Mouse (Mus musculus) ES-Bruce4 (cell line): ENCODE measurements around the gene Sympk. TPM values are rescaled to one million over a fixed set of nuclear protein-coding genes. Genes with fewer than 3 reads are reported as not detected.

Source experiments
- H3K27ac ChIP-seq: 2 replicates; pipeline ENCODE4 v1.5.1; 2012; ENCODE audit warnings: low read length, inconsistent platforms; ENCODE audit not compliant: insufficient read depth
- H3K27me3 ChIP-seq: 2 replicates; pipeline ENCODE4 v1.6.1; 2012; ENCODE audit warnings: mild to moderate bottlenecking, low read length, inconsistent platforms; ENCODE audit not compliant: control insufficient read depth, poor library complexity, insufficient read depth, severe bottlenecking
- H3K36me3 ChIP-seq: 2 replicates; pipeline ENCODE4 v1.6.1; 2012; ENCODE audit warnings: inconsistent platforms, mild to moderate bottlenecking, low read length, moderate library complexity; ENCODE audit not compliant: control insufficient read depth, poor library complexity, insufficient read depth, severe bottlenecking
- H3K4me1 ChIP-seq: one replicate; pipeline ENCODE4 v1.8.1; 2011; ENCODE audit warnings: low read length; ENCODE audit not compliant: control insufficient read depth, insufficient read depth
- H3K4me3 ChIP-seq: 2 replicates; pipeline ENCODE4 v1.5.1; 2011; ENCODE audit warnings: low read depth, mild to moderate bottlenecking, low read length
- H3K9ac ChIP-seq: 2 replicates; pipeline ENCODE4 v1.6.1; 2012; ENCODE audit warnings: low read depth, mild to moderate bottlenecking, inconsistent platforms; ENCODE audit not compliant: poor library complexity, severe bottlenecking
- H3K9me3 ChIP-seq: replicated peaks from 2 replicates; pipeline ENCODE4 v1.6.1; 2012; ENCODE audit warnings: mild to moderate bottlenecking, low read length, inconsistent platforms; ENCODE audit not compliant: control insufficient read depth, poor library complexity, insufficient read depth, severe bottlenecking
- CTCF ChIP-seq: IDR thresholded peaks from one replicate; pipeline ENCODE4 v1.8.1; 2011; ENCODE audit warnings: low read depth, low read length
- EP300 ChIP-seq: IDR thresholded peaks from 2 replicates; pipeline ENCODE4 v1.6.1; 2011; ENCODE audit warnings: low read depth, low read length; ENCODE audit not compliant: insufficient read depth
- POLR2A ChIP-seq: IDR thresholded peaks from one replicate; pipeline ENCODE4 v1.8.1; 2011; ENCODE audit warnings: low read length; ENCODE audit not compliant: insufficient read depth
- polyA plus RNA-seq: library from polyadenylated mRNA; stranded (reverse); fragments of >200 nt; gene quantifications from 2 replicates; pipeline ENCODE4 v1.2.4, GENCODE M21; 2011; ENCODE audit warnings: low read depth; ENCODE audit not compliant: missing spikeins, insufficient read depth, insufficient read length

Gene Sympk
- polyA plus RNA-seq, 1 experiment, result 102 TPM

DNA sequence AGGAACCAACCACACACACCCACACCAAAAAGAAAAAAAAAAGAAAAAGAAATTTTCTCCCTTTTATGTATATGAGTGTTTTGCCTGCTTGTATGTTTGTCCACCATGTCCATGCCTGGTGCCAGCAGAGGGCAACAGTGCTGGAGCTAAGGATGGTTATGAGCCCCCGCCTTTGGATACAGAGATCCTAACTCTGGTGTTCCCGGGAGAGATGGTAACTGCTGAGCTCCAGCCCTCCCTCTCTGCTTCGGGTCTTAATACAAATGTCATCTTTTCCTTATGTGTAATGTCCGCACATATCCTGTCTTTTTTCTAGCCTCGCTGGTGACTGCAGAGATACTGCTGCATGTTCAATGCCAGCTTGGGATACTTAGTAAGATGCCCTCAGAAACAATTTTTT, 34.2 kb upstream of the Sympk start:
- Histone ChIP-seq H3K4me1 (no peaks in the 10 kb centered on the region), H3K36me3 (no peaks in the 10 kb centered on the region), H3K27ac (no peak overlapping the region), H3K27me3 (no peaks in the 10 kb centered on the region), H3K9me3 (no peaks in the 10 kb centered on the region), H3K9ac (no peak overlapping the region), H3K4me3 (no peak overlapping the region)
- no peak for TF ChIP-seq CTCF

DNA sequence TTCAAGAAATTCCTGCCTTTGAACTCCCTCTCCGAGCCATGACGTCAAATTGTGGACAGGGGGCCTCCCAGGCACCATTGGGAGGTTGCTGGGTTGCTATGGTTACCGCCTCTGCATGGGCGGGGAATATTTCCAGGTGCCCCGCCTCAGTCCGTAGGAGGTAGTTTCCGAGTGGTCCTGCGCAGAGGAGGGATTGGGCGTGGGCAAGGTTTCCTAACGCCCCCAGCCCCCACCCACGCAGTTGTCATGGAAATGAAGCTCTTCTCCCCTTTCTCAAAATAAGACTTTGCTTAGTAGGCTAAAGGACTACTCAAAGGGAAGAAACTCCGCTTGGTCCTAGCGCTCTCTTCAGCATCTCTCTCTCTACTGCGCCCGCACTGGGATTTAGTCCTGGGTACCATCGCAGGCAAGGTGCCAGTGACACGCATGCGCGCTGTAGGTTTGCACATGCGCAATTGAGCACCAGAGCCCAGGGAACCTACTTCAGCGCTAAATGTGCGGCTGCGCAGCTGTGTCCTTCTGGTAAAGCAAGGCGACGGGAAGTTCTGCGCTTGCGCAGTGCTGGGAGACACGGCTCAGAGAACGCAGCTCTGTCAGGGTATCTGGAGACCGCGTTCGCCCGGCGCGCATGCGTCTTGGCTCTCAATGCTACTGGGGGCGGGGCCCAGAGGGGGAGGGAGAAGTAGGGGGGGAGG, 33.4 kb upstream of the Sympk start, which contains the start of gene Mypop:
Mypop (plus strand) TSS at position 645 of the 695 bp plus-strand sequence.
- Histone ChIP-seq H3K4me3 (peak within 1 kb of the TSS; percentile 70), H3K9ac (peak within 1 kb of the TSS; percentile 47), H3K27me3 (no peaks in the 10 kb centered on the region), H3K27ac (peak within 1 kb of the TSS; percentile 80), H3K36me3 (no peaks in the 10 kb centered on the region), H3K4me1 (no peaks in the 10 kb centered on the region), H3K9me3 (no peaks in the 10 kb centered on the region)
- TF ChIP-seq CTCF (no peak), EP300 (0 out of 2 replicates have a peak, but pooled peaks have one; percentile 10)

GRCm38 (mm10) chr7:18991660-18992293, 32.4 kb upstream of the Sympk start:
- H3K36me3 ChIP-seq, result no peaks in the 10 kb centered on the region; the same call in 1 of the 2 replicates
- peak overlapping the region; percentile 60 for H3K4me3 ChIP-seq
- H3K9ac ChIP-seq, result peak overlapping the region; percentile 47
- H3K27me3 ChIP-seq, result no peaks in the 10 kb centered on the region
- H3K9me3 ChIP-seq, result no peaks in the 10 kb centered on the region
- H3K27ac ChIP-seq, result no peak overlapping the region
- no peaks in the 10 kb centered on the region for H3K4me1 ChIP-seq
- TF ChIP-seq CTCF (no peak), POLR2A (no peak), EP300 (no peak)

DNA sequence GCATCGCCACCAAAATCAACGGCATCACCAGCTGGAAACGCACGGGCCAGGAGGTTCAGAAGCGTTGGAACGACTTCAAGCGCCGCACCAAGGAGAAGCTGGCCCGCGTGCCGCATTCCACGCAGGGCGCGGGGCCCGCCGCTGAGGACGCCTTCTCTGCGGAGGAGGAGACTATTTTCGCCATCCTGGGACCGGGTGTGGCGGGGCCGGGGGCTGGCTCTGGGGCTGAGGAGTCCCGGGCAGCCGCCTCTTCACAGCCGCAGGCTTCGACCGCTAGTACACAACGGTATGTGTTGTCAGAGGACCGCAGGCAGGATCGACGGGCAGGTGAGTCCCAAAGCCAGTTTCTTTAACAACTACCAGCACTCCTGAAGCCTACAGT, 31.9 kb upstream of the Sympk start:
- no peaks in the 10 kb centered on the region for H3K9me3 ChIP-seq
- H3K4me1 ChIP-seq, result no peaks in the 10 kb centered on the region
- TF ChIP-seq POLR2A (no peak), CTCF (no peak), EP300 (no peak)
- peak overlapping the region; percentile 47 for H3K9ac ChIP-seq
- H3K4me3 ChIP-seq, result peak overlapping the region; percentile 60
- H3K27ac ChIP-seq, result no peak overlapping the region
- no peaks in the 10 kb centered on the region; the same call in 1 of the 2 replicates for H3K36me3 ChIP-seq
- H3K27me3 ChIP-seq, result no peaks in the 10 kb centered on the region

DNA sequence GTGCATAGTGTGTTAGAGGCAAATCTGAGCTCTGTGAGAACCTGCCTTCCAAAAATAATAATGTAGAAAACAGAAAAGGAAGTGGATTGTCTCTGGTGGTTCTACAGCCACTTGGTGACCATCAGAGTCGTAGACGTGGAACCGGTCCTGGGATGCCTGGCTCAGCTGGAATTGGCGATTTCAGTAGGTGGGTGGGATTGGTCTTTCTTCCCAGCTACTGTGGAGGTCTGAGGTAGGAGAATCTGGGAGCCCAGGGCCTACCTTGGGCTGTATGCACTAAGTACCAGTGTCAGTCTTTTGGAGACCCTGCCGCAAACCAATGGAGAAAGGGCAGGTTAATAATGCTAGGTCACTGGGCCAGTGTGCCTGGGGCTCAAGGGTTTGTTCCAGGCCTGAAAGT, 31.1 kb upstream of the Sympk start:
- no peak overlapping the region for H3K27ac ChIP-seq
- no peak for TF ChIP-seq CTCF
- no peak for TF ChIP-seq EP300
- TF ChIP-seq POLR2A, result no peak
- no peaks in the 10 kb centered on the region for H3K27me3 ChIP-seq
- no peaks in the 10 kb centered on the region; the same call in 1 of the 2 replicates for H3K36me3 ChIP-seq
- no peaks in the 10 kb centered on the region for H3K9me3 ChIP-seq
- no peaks in the 10 kb centered on the region for H3K4me1 ChIP-seq
- no peak overlapping the region for H3K4me3 ChIP-seq
- no peak overlapping the region for H3K9ac ChIP-seq

DNA sequence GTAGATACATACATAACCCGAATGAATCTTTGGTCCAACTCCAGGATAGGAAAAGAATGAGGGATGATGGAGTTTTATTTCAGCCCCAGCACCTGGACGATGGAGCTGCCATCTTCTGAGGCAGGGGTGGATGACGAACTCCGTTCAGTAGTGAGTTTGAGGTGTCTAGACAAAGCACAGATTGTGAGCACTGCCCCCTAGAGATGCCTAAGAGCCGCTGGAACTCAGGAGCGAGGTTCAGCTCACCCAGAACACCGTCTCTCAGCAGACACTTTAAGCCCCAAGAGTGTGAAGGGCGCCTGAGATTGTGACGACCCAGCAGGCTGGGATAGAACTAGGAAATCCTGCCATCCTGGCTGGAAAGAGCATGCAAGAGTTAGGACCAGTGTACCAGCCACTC, 25.3 kb upstream of the Sympk start:
- H3K4me1 ChIP-seq, result peaks cover 2% of the 10 kb centered on the region
- no peak overlapping the region for H3K9ac ChIP-seq
- H3K27me3 ChIP-seq, result no peaks in the 10 kb centered on the region
- no peaks in the 10 kb centered on the region for H3K9me3 ChIP-seq
- H3K27ac ChIP-seq, result no peak overlapping the region
- no peak overlapping the region for H3K4me3 ChIP-seq
- TF ChIP-seq CTCF (peak; percentile 55), EP300 (no peak)
- H3K36me3 ChIP-seq, result no peaks in the 10 kb centered on the region; the same call in 1 of the 2 replicates
